Mouse (Mus musculus) adrenal gland, postnatal 36 days (tissue): ENCODE measurements around the gene Lypla2. TPM values are rescaled to one million over a fixed set of nuclear protein-coding genes. Genes with fewer than 3 reads are reported as not detected.

Experiments used
- DNase-seq, 2 experiments: peaks; one replicate each; pipeline ENCODE4 v3.0.0; 2021; ENCODE audit warnings: mixed read lengths in 1 of 2
- total RNA-seq, 2 experiments: library from RNA; stranded (reverse); gene quantifications; 2 replicates each; pipeline ENCODE4 v1.2.3; 2021

Gene Lypla2
- total RNA-seq, 2 experiments from 2014 or later = 68.0 to 77.0 TPM

GRCm38 (mm10) chr4:135920304-135921241 lies 51.9 kb downstream of the Lypla2 start, which contains the start of gene Fuca1:
Gene Fuca1 (plus strand): TSS chr4:135920735.
- peak; percentile 97 for DNase-seq

- no peak for DNase-seq
These were observed 53.2 kb downstream of the Lypla2 start for GRCm38 (mm10) chr4:135919280-135919639.

GRCm38 (mm10) chr4:135918635-135919279 lies 53.7 kb downstream of the Lypla2 start:
- DNase-seq = no peak

Other genes with a start within 250 kb of the Lypla2 start
- gene Il22ra1, start 244.5 kb downstream of the Lypla2 start, total RNA-seq = 1 to 10 TPM in 1 of 2 experiments, under 1 TPM in 1; 0.17 to 1.9 TPM
- under 1 TPM; 0.16 to 0.33 TPM for gene Myom3, start 212.9 kb downstream of the Lypla2 start, total RNA-seq
- gene Srsf10, start 116.9 kb downstream of the Lypla2 start, total RNA-seq = 100 to 1,000 TPM in 1 of 2 experiments, 10 to 100 TPM in 1; 82.3 to 120 TPM
- gene Pnrc2, start 98.8 kb downstream of the Lypla2 start, total RNA-seq = 100 to 1,000 TPM; 104 to 111 TPM
- gene Cnr2, start 77.2 kb downstream of the Lypla2 start, total RNA-seq = 1 to 10 TPM; 1.3 to 1.6 TPM
- 10 to 100 TPM; 84.1 to 87.4 TPM for gene Fuca1, start 51.9 kb downstream of the Lypla2 start, total RNA-seq
- gene Hmgcl, start 26.2 kb downstream of the Lypla2 start, total RNA-seq = 10 to 100 TPM; 56.1 to 62.6 TPM
- 10 to 100 TPM; 13.5 to 24.0 TPM for gene Gale, start 8.9 kb downstream of the Lypla2 start, total RNA-seq
- gene Pithd1, start 14.6 kb upstream of the Lypla2 start, total RNA-seq = 10 to 100 TPM; 28.9 to 34.2 TPM
- gene Eloa, start 49.1 kb upstream of the Lypla2 start, total RNA-seq = 10 to 100 TPM; 42.1 to 44.6 TPM
- gene Rpl11, start 80.8 kb upstream of the Lypla2 start, total RNA-seq = 100 to 1,000 TPM; 522 to 588 TPM
- gene Id3, start 170.9 kb upstream of the Lypla2 start, total RNA-seq = 10 to 100 TPM; 60.0 to 74.0 TPM
- 1 to 10 TPM; 2.1 to 2.3 TPM for gene E2f2, start 199.8 kb upstream of the Lypla2 start, total RNA-seq
- gene Asap3, start 233.7 kb upstream of the Lypla2 start, total RNA-seq = 1 to 10 TPM; 1.7 to 2.1 TPM